Mouse (Mus musculus): ENCODE measurements around the gene Kcng4. TPM values are rescaled to one million over a fixed set of nuclear protein-coding genes. Genes with fewer than 3 reads are reported as not detected.
A peak's percentile ranks its signal among the peaks of the same experiment; 100 is the strongest.

Gene Kcng4
- total and polyA plus RNA-seq, 3 experiments = 0.05 to 0.33 (median 0.23) TPM

- DNase-seq = peak; percentile 63 to 81
- TF ChIP-seq POLR2A (IDR thresholded peaks at IDR 0.05; ENCODE audit: insufficient read depth, low read depth, low read length) (peak; percentile 71), EP300 (IDR thresholded peaks at IDR 0.05; ENCODE audit: insufficient read depth, low read depth, low read length) (0 out of 2 replicates have a peak, but pooled peaks have one; percentile 50), CTCF (IDR thresholded peaks at IDR 0.05) (no peak)
- H3K79me2 ChIP-seq (replicated peaks; ENCODE audit: control insufficient read depth, insufficient read depth, low read length) = no peaks in the 10 kb centered on the region
- H3K36me3 ChIP-seq (ENCODE audit: control insufficient read depth, insufficient read depth, low read length) = no peaks in the 10 kb centered on the region
- H3K4me1 ChIP-seq (ENCODE audit: control insufficient read depth, insufficient read depth, low read length) = peaks cover 5% of the 10 kb centered on the region
- intact Hi-C loops (cut with DNase I) = no loop called here
- H3K27ac ChIP-seq = peak overlapping the region; percentile 93
- H3K4me3 ChIP-seq = peak overlapping the region; percentile 47
- peak overlapping the region; percentile 53 for H3K9ac ChIP-seq (ENCODE audit: low read depth, low read length)
- H3K27me3 ChIP-seq (ENCODE audit: control insufficient read depth, insufficient read depth, low read length) = no peaks in the 10 kb centered on the region
- 8% methylated on average over 16 of the region's 16 CpGs for WGBS
Observed at GRCm38 (mm10) chr8:119670419-119671091, 35.1 kb upstream of the Kcng4 start.

- Histone ChIP-seq H3K27me3 (ENCODE audit: control insufficient read depth, insufficient read depth, low read length) (no peaks in the 10 kb centered on the region), H3K36me3 (ENCODE audit: control insufficient read depth, insufficient read depth, low read length) (no peaks in the 10 kb centered on the region), H3K4me1 (ENCODE audit: control insufficient read depth, insufficient read depth, low read length) (peaks cover 9% of the 10 kb centered on the region), H3K27ac (peak overlapping the region; percentile 93), H3K9ac (ENCODE audit: low read depth, low read length) (no peak overlapping the region), H3K79me2 (replicated peaks; ENCODE audit: control insufficient read depth, insufficient read depth, low read length) (no peaks in the 10 kb centered on the region), H3K4me3 (no peak overlapping the region)
- intact Hi-C loops (cut with DNase I) = no loop called here
- 42% methylated on average over 12 of the region's 12 CpGs for WGBS
- no peak for TF ChIP-seq POLR2A (IDR thresholded peaks at IDR 0.05; ENCODE audit: insufficient read depth, low read depth, low read length)
- peak; percentile 70 for TF ChIP-seq CTCF (IDR thresholded peaks at IDR 0.05)
- no peak for DNase-seq
Observed at GRCm38 (mm10) chr8:119669284-119669683, 33.8 kb upstream of the Kcng4 start.

DNA sequence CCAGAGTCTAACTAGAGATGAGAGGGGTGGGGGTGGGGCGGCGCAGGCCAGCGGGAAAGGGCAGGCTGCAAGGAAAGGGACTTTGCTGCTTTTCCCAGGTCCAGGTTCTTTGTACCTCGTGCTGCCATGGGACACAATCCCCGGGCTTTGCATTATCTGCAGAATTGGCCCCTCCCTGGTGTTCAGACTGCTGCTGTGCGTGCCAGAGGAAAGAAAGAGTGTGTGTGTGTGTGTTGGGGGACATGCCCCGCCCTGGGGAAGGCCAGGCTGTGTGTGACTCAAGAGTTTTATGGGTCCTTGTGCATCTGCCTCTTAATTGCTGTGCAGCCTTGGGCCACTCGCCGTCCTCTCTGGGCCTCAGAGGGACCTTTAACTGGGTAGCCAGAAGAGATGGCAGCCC is 33.0 kb upstream of the Kcng4 start:
- 56% methylated on average over 9 of the region's 9 CpGs for WGBS
- peaks cover 9% of the 10 kb centered on the region for H3K4me1 ChIP-seq (ENCODE audit: control insufficient read depth, insufficient read depth, low read length)
- H3K9ac ChIP-seq (ENCODE audit: low read depth, low read length) = no peak overlapping the region
- TF ChIP-seq CTCF (IDR thresholded peaks at IDR 0.05) (no peak), POLR2A (IDR thresholded peaks at IDR 0.05; ENCODE audit: insufficient read depth, low read depth, low read length) (no peak), EP300 (IDR thresholded peaks at IDR 0.05; ENCODE audit: insufficient read depth, low read depth, low read length) (no peak)
- intact Hi-C loops (cut with DNase I) = no loop called here
- DNase-seq = no peak
- H3K79me2 ChIP-seq (replicated peaks; ENCODE audit: control insufficient read depth, insufficient read depth, low read length) = no peaks in the 10 kb centered on the region
- H3K27ac ChIP-seq = no peak overlapping the region
- no peak overlapping the region for H3K4me3 ChIP-seq
- no peaks in the 10 kb centered on the region for H3K27me3 ChIP-seq (ENCODE audit: control insufficient read depth, insufficient read depth, low read length)
- H3K36me3 ChIP-seq (ENCODE audit: control insufficient read depth, insufficient read depth, low read length) = no peaks in the 10 kb centered on the region

DNA sequence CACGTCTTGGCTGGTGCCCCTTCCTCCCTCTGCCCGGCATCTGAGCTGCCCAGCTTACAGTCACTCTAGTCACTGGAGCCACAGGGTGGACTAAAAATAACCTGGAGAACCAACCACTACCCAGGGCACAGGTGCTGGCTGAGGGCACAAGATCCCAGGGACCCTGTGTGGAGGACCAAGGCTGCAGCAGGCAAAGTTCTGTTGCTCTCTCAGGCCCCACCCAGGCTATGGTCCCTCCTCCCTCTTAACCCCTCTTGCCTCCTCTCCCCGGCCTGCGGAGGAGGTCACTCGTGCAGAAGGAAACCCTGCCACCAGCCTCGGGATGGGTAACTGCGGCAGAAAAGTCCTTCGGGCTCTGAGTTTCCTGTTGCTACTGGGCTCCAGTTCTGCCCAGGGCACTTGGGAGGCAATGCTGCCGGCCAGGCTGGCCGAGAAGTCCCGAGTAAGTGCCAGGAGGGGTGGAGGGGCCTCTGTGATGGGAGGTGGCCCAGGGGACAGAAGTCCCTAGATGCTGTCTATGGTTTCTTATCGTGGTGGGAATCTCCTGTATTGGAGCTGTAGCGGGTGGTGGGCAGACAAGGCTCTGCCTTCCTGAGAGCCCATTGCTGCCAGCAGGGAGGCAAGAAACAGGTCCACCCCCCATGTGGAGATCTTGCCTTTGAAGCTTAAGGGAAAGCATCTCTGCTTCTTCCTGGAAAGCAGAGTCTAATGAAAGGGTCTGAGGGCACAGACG is 30.9 kb upstream of the Kcng4 start, which contains the start of gene Wfdc1:
Wfdc1 (plus strand) TSS at position 147 of the 733 bp plus-strand sequence.
- peak within 1 kb of the TSS; percentile 83 for H3K27ac ChIP-seq
- peaks cover 12% of the 10 kb centered on the region for H3K4me1 ChIP-seq (ENCODE audit: control insufficient read depth, insufficient read depth, low read length)
- peak; percentile 46; the same call in 1 of the 2 replicates for TF ChIP-seq EP300 (IDR thresholded peaks at IDR 0.05; ENCODE audit: insufficient read depth, low read depth, low read length)
- peak; percentile 70 for TF ChIP-seq POLR2A (IDR thresholded peaks at IDR 0.05; ENCODE audit: insufficient read depth, low read depth, low read length)
- no peak for TF ChIP-seq CTCF (IDR thresholded peaks at IDR 0.05)
- no peaks in the 10 kb centered on the region for H3K36me3 ChIP-seq (ENCODE audit: control insufficient read depth, insufficient read depth, low read length)
- peak within 1 kb of the TSS; percentile 74 for H3K9ac ChIP-seq (ENCODE audit: low read depth, low read length)
- intact Hi-C loops (cut with DNase I) = no loop called here
- H3K79me2 ChIP-seq (replicated peaks; ENCODE audit: control insufficient read depth, insufficient read depth, low read length) = no peaks in the 10 kb centered on the region
- peak within 1 kb of the TSS; percentile 40 for H3K4me3 ChIP-seq
- DNase-seq = peak; percentile 58 to 62
- 6% methylated on average over 14 of the region's 14 CpGs for WGBS
- H3K27me3 ChIP-seq (ENCODE audit: control insufficient read depth, insufficient read depth, low read length) = no peaks in the 10 kb centered on the region

DNA sequence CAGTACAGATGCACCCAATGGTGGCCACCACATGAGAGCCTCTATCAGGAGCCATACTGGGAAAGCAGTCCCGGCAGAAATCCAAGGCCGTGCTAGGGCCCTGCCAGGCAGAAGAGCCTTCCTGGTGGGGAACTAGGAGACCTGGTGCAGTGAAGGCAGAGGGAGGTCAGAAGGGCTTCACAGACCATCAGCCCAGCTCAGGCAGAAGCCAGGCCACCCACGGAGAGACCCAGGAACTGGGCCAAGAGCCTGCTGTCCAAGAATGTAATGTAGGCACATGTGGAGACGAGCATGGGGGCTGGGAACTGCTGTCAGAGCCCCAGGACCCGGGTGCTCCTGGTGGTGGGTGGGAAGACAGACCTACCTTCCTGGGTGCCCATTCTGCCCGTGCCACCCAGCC is 29.8 kb upstream of the Kcng4 start:
- peak overlapping the region; percentile 83 for H3K27ac ChIP-seq
- WGBS = 51% methylated on average over 6 of the region's 6 CpGs
- DNase-seq = peak; percentile 53 to 55

GRCm38 (mm10) chr8:119663440-119663839 is 28.0 kb upstream of the Kcng4 start:
- intact Hi-C loops (cut with DNase I) = no loop called here
- no peaks in the 10 kb centered on the region for H3K79me2 ChIP-seq (replicated peaks; ENCODE audit: control insufficient read depth, insufficient read depth, low read length)
- peaks cover 16% of the 10 kb centered on the region for H3K4me1 ChIP-seq (ENCODE audit: control insufficient read depth, insufficient read depth, low read length)
- H3K36me3 ChIP-seq (ENCODE audit: control insufficient read depth, insufficient read depth, low read length) = no peaks in the 10 kb centered on the region
- 63% methylated on average over 11 of the region's 11 CpGs for WGBS
- no peak overlapping the region for H3K4me3 ChIP-seq
- no peak overlapping the region for H3K27ac ChIP-seq
- H3K9ac ChIP-seq (ENCODE audit: low read depth, low read length) = no peak overlapping the region
- no peaks in the 10 kb centered on the region for H3K27me3 ChIP-seq (ENCODE audit: control insufficient read depth, insufficient read depth, low read length)
- no peak for TF ChIP-seq CTCF (IDR thresholded peaks at IDR 0.05)
- no peak for TF ChIP-seq POLR2A (IDR thresholded peaks at IDR 0.05; ENCODE audit: insufficient read depth, low read depth, low read length)
- no peak for TF ChIP-seq EP300 (IDR thresholded peaks at IDR 0.05; ENCODE audit: insufficient read depth, low read depth, low read length)
- DNase-seq = no peak

More for the DNA sequence above, 29.8 kb upstream of the Kcng4 start:
- intact Hi-C loops (cut with DNase I) = no loop called here
- TF ChIP-seq POLR2A (IDR thresholded peaks at IDR 0.05; ENCODE audit: insufficient read depth, low read depth, low read length) (no peak), CTCF (IDR thresholded peaks at IDR 0.05) (no peak), EP300 (IDR thresholded peaks at IDR 0.05; ENCODE audit: insufficient read depth, low read depth, low read length) (no peak)
- Histone ChIP-seq H3K4me3 (no peak overlapping the region), H3K27me3 (ENCODE audit: control insufficient read depth, insufficient read depth, low read length) (no peaks in the 10 kb centered on the region), H3K36me3 (ENCODE audit: control insufficient read depth, insufficient read depth, low read length) (no peaks in the 10 kb centered on the region), H3K79me2 (replicated peaks; ENCODE audit: control insufficient read depth, insufficient read depth, low read length) (no peaks in the 10 kb centered on the region), H3K4me1 (ENCODE audit: control insufficient read depth, insufficient read depth, low read length) (peaks cover 16% of the 10 kb centered on the region), H3K9ac (ENCODE audit: low read depth, low read length) (no peak overlapping the region; the same call in 1 of the 2 replicates)

Measured in heart, adult 2 months (tissue).